Mouse (Mus musculus) G1E (cell line): ENCODE measurements around the gene Adgrf5. TPM values are rescaled to one million over a fixed set of nuclear protein-coding genes. Genes with fewer than 3 reads are reported as not detected.

ENCODE experiments used
- ATAC-seq: 2 replicates; pipeline ENCODE4 v1.8.0; 2016; ENCODE audit warnings: mild to moderate bottlenecking; ENCODE audit not compliant: insufficient number of reproducible peaks, poor library complexity, low FRiP score, severe bottlenecking; ENCODE audit errors: extremely low read depth
- DNase-seq: peaks from one replicate; pipeline ENCODE4 v3.0.0; 2012; ENCODE audit warnings: low spot score
- H3K27me3 ChIP-seq: 2 replicates; pipeline ENCODE4 v1.6.1; 2012; ENCODE audit warnings: mild to moderate bottlenecking, low read length, inconsistent platforms; ENCODE audit not compliant: insufficient read depth
- H3K36me3 ChIP-seq: replicated peaks from 2 replicates; pipeline ENCODE3; 2012; ENCODE audit warnings: mild to moderate bottlenecking, inconsistent platforms
- H3K4me1 ChIP-seq: 2 replicates; pipeline ENCODE4 v1.6.1; 2012; ENCODE audit warnings: low read depth, low read length, inconsistent platforms, mixed read lengths; ENCODE audit not compliant: insufficient read depth
- H3K4me3 ChIP-seq: 2 replicates; pipeline ENCODE4 v1.5.1; 2012; ENCODE audit warnings: low read depth, mild to moderate bottlenecking, inconsistent platforms, low read length, moderate library complexity, mixed read lengths
- H3K9me3 ChIP-seq: replicated peaks from 2 replicates; pipeline ENCODE4 v1.6.1; 2012; ENCODE audit warnings: inconsistent platforms
- CTCF ChIP-seq: IDR thresholded peaks from 2 replicates; pipeline ENCODE4 v1.5.1; 2012; ENCODE audit warnings: low read depth, low read length, inconsistent platforms, mixed read lengths
- GATA1 ChIP-seq: IDR thresholded peaks from 2 replicates; pipeline ENCODE4 v1.6.1; 2012; ENCODE audit warnings: borderline replicate concordance, low read length, inconsistent platforms, mixed read lengths
- GATA2 ChIP-seq: IDR thresholded peaks from 2 replicates; pipeline ENCODE4 v1.6.1; 2012; ENCODE audit warnings: low read depth, low read length, inconsistent platforms, borderline replicate concordance
- POLR2AphosphoS5 ChIP-seq: IDR thresholded peaks from 2 replicates; pipeline ENCODE4 v1.6.1; 2012; ENCODE audit warnings: low read depth, low read length, inconsistent platforms; ENCODE audit not compliant: insufficient replicate concordance
- TAL1 ChIP-seq: conservative IDR thresholded peaks from 2 replicates; pipeline ENCODE4 v1.6.1; 2012; ENCODE audit warnings: low read depth, low read length, inconsistent platforms, mixed read lengths
- polyA plus RNA-seq: library from polyadenylated mRNA; stranded (reverse); fragments of >175 nt; gene quantifications from 2 replicates; pipeline ENCODE4 v1.2.3, GENCODE M21; 2012
- total RNA-seq, 2 experiments: library from RNA; stranded (forward) in 1 of 2; stranded (reverse) in 1 of 2; fragments of 200-1000 nt in 1 of 2; fragments of >200 nt in 1 of 2; fragmentation: Nextera tagmentation in 1 of 2; gene quantifications; 2 replicates each; pipeline ENCODE4 v1.2.3; 2014 to 2017

Adgrf5 gene
- total and polyA plus RNA-seq, 3 experiments, result 0.05 TPM; not detected in 2

- peaks cover 47% of the 10 kb centered on the region for H3K9me3 ChIP-seq
- TF ChIP-seq CTCF (no peak), POLR2AphosphoS5 (no peak), TAL1 (no peak), GATA2 (no peak), GATA1 (no peak)
- ATAC-seq (no peak), DNase-seq (no peak)
- no peaks in the 10 kb centered on the region for H3K27me3 ChIP-seq
- no peak overlapping the region for H3K4me3 ChIP-seq
- no peaks in the 10 kb centered on the region for H3K36me3 ChIP-seq
- H3K4me1 ChIP-seq, result no peaks in the 10 kb centered on the region
These were observed 74.2 kb downstream of the Adgrf5 start for GRCm38 (mm10) chr17:43434485-43434884.

GRCm38 (mm10) chr17:43451216-43451615, 91.0 kb downstream of the Adgrf5 start:
- no peak for ATAC-seq
- peaks cover 41% of the 10 kb centered on the region for H3K9me3 ChIP-seq
- no peaks in the 10 kb centered on the region for H3K36me3 ChIP-seq
- H3K4me3 ChIP-seq, result no peak overlapping the region
- TF ChIP-seq TAL1 (no peak), GATA1 (no peak), CTCF (no peak), GATA2 (no peak), POLR2AphosphoS5 (no peak)
- H3K4me1 ChIP-seq, result no peaks in the 10 kb centered on the region
- no peaks in the 10 kb centered on the region for H3K27me3 ChIP-seq
- DNase-seq, result no peak

DNA sequence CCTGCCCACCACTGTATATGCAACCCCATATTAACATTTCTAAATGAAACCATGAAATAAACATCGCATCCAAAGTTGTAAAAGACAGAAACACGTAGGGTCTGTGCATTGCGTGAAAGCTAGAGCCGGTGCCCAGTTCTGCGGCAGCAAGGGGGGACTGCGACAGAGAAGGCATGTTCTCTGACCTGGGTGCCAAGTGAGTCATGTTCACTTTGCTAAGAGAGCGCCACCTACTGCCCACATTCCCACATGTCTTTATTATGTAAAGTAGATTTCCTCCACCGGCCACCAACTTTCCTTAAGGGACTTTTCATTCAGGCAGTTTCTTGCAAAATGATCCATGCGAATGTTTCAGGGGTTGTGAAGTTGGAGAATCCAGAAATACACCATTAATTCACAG, 98.3 kb downstream of the Adgrf5 start:
- no peaks in the 10 kb centered on the region for H3K36me3 ChIP-seq
- H3K4me3 ChIP-seq, result no peak overlapping the region
- H3K27me3 ChIP-seq, result no peaks in the 10 kb centered on the region
- DNase-seq, result no peak
- H3K4me1 ChIP-seq, result no peaks in the 10 kb centered on the region
- ATAC-seq, result no peak
- no peak for TF ChIP-seq GATA1
- TF ChIP-seq TAL1, result no peak
- no peak for TF ChIP-seq GATA2
- TF ChIP-seq POLR2AphosphoS5, result no peak
- TF ChIP-seq CTCF, result no peak
- peaks cover 53% of the 10 kb centered on the region for H3K9me3 ChIP-seq

GRCm38 (mm10) chr17:43459737-43460230, 99.5 kb downstream of the Adgrf5 start:
- Histone ChIP-seq H3K4me1 (no peaks in the 10 kb centered on the region), H3K9me3 (peaks cover 47% of the 10 kb centered on the region), H3K27me3 (no peaks in the 10 kb centered on the region), H3K4me3 (no peak overlapping the region), H3K36me3 (no peaks in the 10 kb centered on the region)
- ATAC-seq (no peak), DNase-seq (no peak)
- TF ChIP-seq GATA1 (no peak), TAL1 (no peak), GATA2 (no peak), POLR2AphosphoS5 (no peak), CTCF (no peak)

DNA sequence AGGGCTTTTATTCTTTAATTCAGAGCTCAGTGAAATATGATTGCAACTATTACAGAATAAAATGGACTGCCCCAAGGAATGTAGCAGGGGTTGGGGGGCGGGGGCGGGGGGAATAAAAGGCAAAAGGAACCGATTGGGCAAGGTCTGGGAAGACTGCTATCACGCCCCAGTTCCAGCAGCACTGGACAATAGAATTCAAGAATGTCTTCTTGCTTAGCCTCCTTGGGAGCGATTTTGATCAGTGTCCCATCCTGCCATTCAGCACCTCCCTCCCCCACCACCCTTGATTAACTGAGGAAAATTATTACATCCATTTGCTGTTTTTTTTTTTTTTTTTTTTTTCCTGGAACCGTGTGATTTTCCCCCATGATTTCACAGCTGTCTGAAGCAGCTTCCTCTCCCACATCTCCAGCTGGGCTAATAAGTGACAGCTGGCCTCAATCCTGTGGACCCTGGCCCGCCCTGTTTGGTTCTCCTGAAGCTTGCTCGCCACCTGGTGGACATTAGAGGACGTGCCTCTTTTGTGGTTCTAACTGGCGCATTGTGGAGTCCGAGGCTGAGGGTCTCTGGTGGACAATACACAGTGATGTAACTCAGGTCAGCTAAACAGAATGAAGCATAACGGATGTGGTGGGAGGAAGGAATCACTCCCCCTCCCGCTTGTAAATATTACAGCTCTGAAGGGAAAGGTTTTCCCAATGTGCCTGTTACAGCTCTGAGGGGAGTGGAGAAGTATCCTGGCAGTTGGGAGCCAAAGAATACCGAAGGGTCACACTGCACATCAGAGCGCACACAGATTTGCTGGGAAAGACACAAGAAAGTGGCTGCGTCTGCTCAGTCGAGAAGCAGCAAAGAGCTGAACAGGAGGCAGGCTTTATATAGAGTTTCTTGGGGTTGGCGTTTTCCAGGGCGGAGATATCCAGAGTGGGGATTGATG, 100.3 kb downstream of the Adgrf5 start:
- TF ChIP-seq POLR2AphosphoS5, result no peak
- TF ChIP-seq GATA1, result no peak
- no peak for TF ChIP-seq GATA2
- no peak for TF ChIP-seq CTCF
- no peak for TF ChIP-seq TAL1
- no peak overlapping the region for H3K4me3 ChIP-seq
- no peak for DNase-seq
- no peaks in the 10 kb centered on the region for H3K27me3 ChIP-seq
- H3K4me1 ChIP-seq, result no peaks in the 10 kb centered on the region
- no peaks in the 10 kb centered on the region for H3K36me3 ChIP-seq
- ATAC-seq, result no peak
- peaks cover 43% of the 10 kb centered on the region for H3K9me3 ChIP-seq

DNA sequence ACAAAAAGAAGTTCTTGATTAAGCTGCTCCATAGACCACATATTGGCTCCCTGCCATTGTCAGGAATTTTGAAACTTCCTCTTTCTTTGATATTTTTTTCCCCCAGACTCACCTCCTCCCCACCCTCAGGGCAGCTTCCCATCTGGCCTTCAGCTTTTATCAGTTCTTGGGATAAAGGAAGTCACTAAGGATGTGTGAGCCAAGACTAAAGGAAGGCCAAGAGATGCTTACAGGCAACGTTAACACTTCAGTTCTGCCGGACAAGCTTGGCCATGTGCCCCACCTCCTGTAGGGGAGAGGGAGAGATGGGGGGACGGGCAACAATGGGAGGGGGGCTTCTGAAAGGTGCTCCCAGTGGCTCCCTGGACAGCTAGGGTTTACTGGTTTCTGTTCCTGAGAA, 109.8 kb downstream of the Adgrf5 start:
- H3K36me3 ChIP-seq, result no peaks in the 10 kb centered on the region
- H3K4me3 ChIP-seq, result no peak overlapping the region
- peaks cover 44% of the 10 kb centered on the region for H3K9me3 ChIP-seq
- ATAC-seq (no peak), DNase-seq (no peak)
- no peaks in the 10 kb centered on the region for H3K4me1 ChIP-seq
- no peaks in the 10 kb centered on the region for H3K27me3 ChIP-seq
- TF ChIP-seq CTCF, result no peak
- TF ChIP-seq GATA2, result no peak
- no peak for TF ChIP-seq TAL1
- no peak for TF ChIP-seq POLR2AphosphoS5
- TF ChIP-seq GATA1, result no peak
